Mouse (Mus musculus): Measurements from ENCODE around the gene Tead3. TPM values are rescaled to one million over a fixed set of nuclear protein-coding genes. Genes with fewer than 3 reads are reported as not detected.

The Tead3 gene
- total and polyA plus RNA-seq, 3 experiments = 0.42 TPM; not detected in 2

DNA sequence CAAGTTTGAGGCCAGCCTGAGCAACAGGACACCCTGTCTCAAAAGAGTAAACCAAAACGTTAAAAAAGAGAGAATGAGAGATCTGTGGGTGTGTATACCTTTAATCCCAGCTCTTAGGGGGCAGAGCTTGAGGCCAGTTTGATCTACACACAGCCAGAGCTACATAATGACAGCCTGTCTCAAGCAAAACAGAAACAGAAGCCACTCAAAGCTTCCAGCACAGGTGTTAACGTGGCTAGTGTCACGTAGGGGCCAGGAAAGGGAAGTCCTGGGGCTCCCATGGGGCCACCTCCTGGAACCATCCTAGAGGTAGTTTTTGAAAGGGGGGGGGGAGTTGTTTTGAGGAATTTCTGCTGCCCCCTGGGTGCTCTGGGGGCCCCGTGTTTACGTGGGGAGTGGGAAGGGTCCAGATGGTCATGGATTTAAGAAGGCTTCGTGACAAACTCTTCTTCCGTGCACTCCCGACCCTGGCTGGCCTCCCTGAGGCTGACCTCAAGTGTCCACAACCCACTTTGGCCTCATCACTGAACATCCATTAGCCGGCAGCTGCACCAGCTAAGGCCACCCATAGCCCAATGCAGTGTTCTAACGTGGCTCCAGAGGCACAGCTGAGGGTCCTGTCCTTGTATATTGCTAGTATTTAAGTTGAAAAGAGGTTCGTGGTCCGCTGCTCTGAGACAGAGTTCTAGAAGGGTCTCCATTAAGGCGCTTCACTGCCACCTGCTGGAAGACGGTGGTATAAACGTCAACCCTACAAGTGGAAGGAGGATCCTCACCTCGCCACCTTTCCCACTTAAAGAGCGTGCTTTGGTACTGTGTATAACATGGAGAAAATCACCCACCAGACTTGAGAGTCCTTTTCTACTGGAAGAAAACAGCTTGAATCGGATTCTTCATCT is 42.1 kb downstream of the Tead3 start (continued):
- TF ChIP-seq SIN3A (IDR thresholded peaks at IDR 0.05; ENCODE audit: low read length) (peak; percentile 57; the same call in 1 of the 2 replicates), MXI1 (IDR thresholded peaks at IDR 0.05; ENCODE audit: low read depth, low read length) (peak; percentile 38; the same call in 1 of the 2 replicates), POLR2A (IDR thresholded peaks at IDR 0.05; ENCODE audit: low read depth, low read length) (no peak), GABPA (IDR thresholded peaks at IDR 0.05; ENCODE audit: insufficient replicate concordance, low read depth, low read length) (no peak)

DNA sequence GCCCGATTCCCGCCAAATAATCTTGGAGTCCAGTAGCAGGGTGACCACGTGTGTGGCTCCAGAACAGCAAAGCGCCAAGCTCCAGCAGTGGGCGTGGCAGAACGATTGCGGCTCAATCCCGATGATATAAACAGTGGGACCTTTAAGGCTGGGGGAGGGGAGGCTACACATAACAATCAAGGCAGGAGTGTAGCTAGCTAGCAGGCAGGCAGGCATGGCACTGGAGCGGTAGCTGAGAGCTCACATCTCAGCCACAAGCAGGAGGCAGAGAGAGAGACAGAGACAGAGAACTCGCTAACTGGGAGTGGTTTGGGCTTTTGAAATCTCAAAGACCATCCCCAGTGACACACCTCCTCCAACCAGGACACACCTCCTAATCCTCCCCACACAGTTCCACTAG is 45.4 kb downstream of the Tead3 start:
- peaks cover 3 to 23% of the 10 kb centered on the region in 2 experiments for H3K36me3 ChIP-seq (replicated peaks in 1 of 2; ENCODE audit: control insufficient read depth in 1 of 2, insufficient read depth in 1 of 2, low read length in 1 of 2)

DNA sequence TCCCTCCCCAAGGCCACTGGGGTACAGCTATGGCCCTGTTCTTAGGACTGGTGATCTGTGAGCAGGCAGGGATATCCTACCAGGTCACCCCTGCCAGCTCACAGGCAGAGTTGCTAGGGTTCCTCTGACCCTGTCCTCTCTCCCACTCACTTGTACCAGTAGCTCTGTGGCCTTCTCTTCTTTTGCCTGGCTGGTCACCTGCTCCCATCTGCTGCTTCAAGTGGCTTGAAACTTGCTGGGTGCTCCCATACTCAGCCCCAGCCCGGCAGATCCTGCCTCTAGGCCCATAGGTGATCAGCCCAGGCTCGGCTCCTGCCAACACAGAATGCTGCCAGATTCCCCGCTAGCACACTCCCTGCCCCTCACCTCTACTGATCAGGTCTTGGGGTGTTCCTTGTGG is 49.8 kb downstream of the Tead3 start:
- dilution Hi-C loops (cut with MboI; ENCODE audit: extremely low pct_ligation_motif_present, extremely low pct_unique_long_range_greater_than_20kb, low sequenced_read_pairs) (no loop called here), in situ Hi-C loops (cut with MboI; ENCODE audit: low pct_ligation_motif_present, low pct_unique_long_range_greater_than_20kb, low sequenced_read_pairs) (loop anchor here (25.0 kb wide), 1 partner anchor 214 kb away; the partner anchor contains the start of gene Tcp11)
- Histone ChIP-seq H3K9ac (ENCODE audit: insufficient read depth, low read depth) (no peak overlapping the region), H3K36me3 (replicated peaks in 1 of 2; ENCODE audit: control insufficient read depth in 1 of 2, insufficient read depth in 1 of 2, low read length in 1 of 2) (peaks cover 29 to 59% of the 10 kb centered on the region in 2 experiments), H3K4me3 (replicated peaks in 1 of 3; ENCODE audit: low read depth in 2 of 3, low read length in 2 of 3, poor library complexity in 1 of 3) (no peak overlapping the region), H3K27ac (ENCODE audit: insufficient read depth, low read depth) (no peak overlapping the region), H3K27me3 (replicated peaks) (no peaks in the 10 kb centered on the region), H3K4me1 (ENCODE audit: control insufficient read depth in 1 of 2, insufficient read depth in 2 of 2) (peaks cover 0 to 30% of the 10 kb centered on the region in 2 experiments; a peak in 2 of 4 replicates), H3K9me3 (replicated peaks; ENCODE audit: low read length) (peaks cover 6% of the 10 kb centered on the region), H3K79me2 (replicated peaks; ENCODE audit: control insufficient read depth, extremely low read depth, insufficient read depth, poor library complexity, severe bottlenecking) (no peaks in the 10 kb centered on the region), H3K4me2 (ENCODE audit: insufficient read depth, low read depth, poor library complexity, severe bottlenecking) (no peak overlapping the region)
- TF ChIP-seq PAX5 (IDR thresholded peaks at IDR 0.05; ENCODE audit: low read length) = no peak
- TF ChIP-seq CHD1 (IDR thresholded peaks at IDR 0.05; ENCODE audit: low read depth, low read length) = no peak
- TF ChIP-seq ZMIZ1 (IDR thresholded peaks at IDR 0.05; ENCODE audit: low read depth, low read length) = no peak
- no peak for TF ChIP-seq E2F4 (IDR thresholded peaks at IDR 0.05; ENCODE audit: insufficient replicate concordance, low read depth, low read length)
- no peak for TF ChIP-seq CHD2 (IDR thresholded peaks at IDR 0.05; ENCODE audit: low read length)
- TF ChIP-seq MYC (IDR thresholded peaks at IDR 0.05; ENCODE audit: low read depth, low read length) = no peak
- no peak for TF ChIP-seq CTCF (conservative IDR thresholded peaks at IDR 0.05 in 1 of 2, IDR thresholded peaks at IDR 0.05 in 1 of 2; ENCODE audit: low read depth in 2 of 2, low read length in 2 of 2)
- TF ChIP-seq MEF2A (IDR thresholded peaks at IDR 0.05; ENCODE audit: borderline replicate concordance, low read depth, low read length) = no peak
- TF ChIP-seq MAZ (IDR thresholded peaks at IDR 0.05; ENCODE audit: low read depth, low read length) = no peak
- TF ChIP-seq SIN3A (IDR thresholded peaks at IDR 0.05; ENCODE audit: low read length) = no peak
- no peak for TF ChIP-seq GABPA (IDR thresholded peaks at IDR 0.05; ENCODE audit: insufficient replicate concordance, low read depth, low read length)
- no peak for TF ChIP-seq MAFK (IDR thresholded peaks at IDR 0.05; ENCODE audit: insufficient replicate concordance, low read length)
- no peak for TF ChIP-seq USF1 (IDR thresholded peaks at IDR 0.05; ENCODE audit: low read depth, low read length)
- no peak for TF ChIP-seq EP300 (IDR thresholded peaks at IDR 0.05; ENCODE audit: low read length)
- TF ChIP-seq NRF1 (IDR thresholded peaks at IDR 0.05; ENCODE audit: low read depth, low read length) = no peak
- no peak for TF ChIP-seq RAD21 (IDR thresholded peaks at IDR 0.05; ENCODE audit: low read depth, low read length)
- TF ChIP-seq ZKSCAN1 (IDR thresholded peaks at IDR 0.05; ENCODE audit: borderline replicate concordance, low read depth, low read length) = no peak
- no peak for TF ChIP-seq NELFE (IDR thresholded peaks at IDR 0.05; ENCODE audit: low read depth, low read length)
- DNase-seq (ENCODE audit: extremely low read depth) = no peak

More for the DNA sequence above, 45.4 kb downstream of the Tead3 start:
- Histone ChIP-seq H3K4me3 (replicated peaks in 1 of 3; ENCODE audit: low read depth in 2 of 3, low read length in 2 of 3, poor library complexity in 1 of 3) (no peak overlapping the region), H3K79me2 (replicated peaks; ENCODE audit: control insufficient read depth, extremely low read depth, insufficient read depth, poor library complexity, severe bottlenecking) (no peaks in the 10 kb centered on the region), H3K27ac (ENCODE audit: insufficient read depth, low read depth) (no peak overlapping the region), H3K4me1 (ENCODE audit: control insufficient read depth in 1 of 2, insufficient read depth in 2 of 2) (peaks cover 2 to 36% of the 10 kb centered on the region in 2 experiments; a peak in 3 of 4 replicates), H3K27me3 (replicated peaks) (no peaks in the 10 kb centered on the region), H3K9me3 (replicated peaks; ENCODE audit: low read length) (peaks cover 6% of the 10 kb centered on the region), H3K4me2 (ENCODE audit: insufficient read depth, low read depth, poor library complexity, severe bottlenecking) (no peak overlapping the region), H3K9ac (ENCODE audit: insufficient read depth, low read depth) (no peak overlapping the region)
- dilution Hi-C loops (cut with MboI; ENCODE audit: extremely low pct_ligation_motif_present, extremely low pct_unique_long_range_greater_than_20kb, low sequenced_read_pairs) (no loop called here), in situ Hi-C loops (cut with MboI; ENCODE audit: low pct_ligation_motif_present, low pct_unique_long_range_greater_than_20kb, low sequenced_read_pairs) (loop anchor here (5.0 to 25.0 kb wide), 2 partner anchors 73 to 218 kb away; partner anchors contain the start of genes Ppard and Tcp11)
- no peak for DNase-seq (ENCODE audit: extremely low read depth)
- TF ChIP-seq BHLHE40 (IDR thresholded peaks at IDR 0.05; ENCODE audit: low read depth, low read length) (no peak), RAD21 (IDR thresholded peaks at IDR 0.05; ENCODE audit: low read depth, low read length) (no peak), PAX5 (IDR thresholded peaks at IDR 0.05; ENCODE audit: low read length) (no peak), ZMIZ1 (IDR thresholded peaks at IDR 0.05; ENCODE audit: low read depth, low read length) (no peak), ELF1 (IDR thresholded peaks at IDR 0.05; ENCODE audit: low read depth, low read length) (no peak), CTCF (conservative IDR thresholded peaks at IDR 0.05 in 1 of 2, IDR thresholded peaks at IDR 0.05 in 1 of 2; ENCODE audit: low read depth in 2 of 2, low read length in 2 of 2) (no peak), POLR2A (IDR thresholded peaks at IDR 0.05; ENCODE audit: low read depth, low read length) (no peak), IRF4 (IDR thresholded peaks at IDR 0.05; ENCODE audit: low read depth, low read length) (no peak), ZC3H11A (IDR thresholded peaks at IDR 0.05; ENCODE audit: low read depth, low read length) (no peak), USF2 (conservative IDR thresholded peaks at IDR 0.05; ENCODE audit: low read depth, low read length) (no peak)
